Mouse (Mus musculus) forebrain, embryonic 11.5 days (tissue): Measurements from ENCODE around the gene Il13. TPM values are rescaled to one million over a fixed set of nuclear protein-coding genes. Genes with fewer than 3 reads are reported as not detected.

Experiments
- ATAC-seq: fragments of 200-750 bp; cut with Nextera tagmentation; replicated peaks from 2 replicates; pipeline ENCODE4 v1.8.0; 2017; ENCODE audit warnings: moderate TSS enrichment; ENCODE audit not compliant: low FRiP score
- DNase-seq: peaks from one replicate; pipeline ENCODE4 v3.0.0-alpha.2; 2017; ENCODE audit warnings: low spot score
- H3K27ac ChIP-seq: fragments of 300-500 bp; sonication (generic); 2 replicates; pipeline ENCODE4 v1.5.1; 2014; ENCODE audit warnings: low read depth, low read length
- H3K27me3 ChIP-seq: fragments of 300-500 bp; sonication (generic); 2 replicates; pipeline ENCODE4 v1.6.1; 2014; ENCODE audit warnings: mild to moderate bottlenecking, low read length, mixed read lengths; ENCODE audit not compliant: control insufficient read depth, insufficient read depth
- H3K36me3 ChIP-seq: fragments of 300-500 bp; sonication (generic); 2 replicates; pipeline ENCODE4 v1.6.1; 2014; ENCODE audit warnings: mild to moderate bottlenecking, low read length, moderate library complexity, mixed read lengths; ENCODE audit not compliant: control insufficient read depth, insufficient read depth
- H3K4me1 ChIP-seq: fragments of 300-500 bp; sonication (generic); replicated peaks from 2 replicates; pipeline ENCODE4 v1.6.1; 2014; ENCODE audit warnings: low read length, mixed read lengths; ENCODE audit not compliant: control insufficient read depth, insufficient read depth
- H3K4me2 ChIP-seq: fragments of 300-500 bp; sonication (generic); 2 replicates; pipeline ENCODE4 v1.6.1; 2014; ENCODE audit warnings: low read depth, mild to moderate bottlenecking, low read length, moderate library complexity, mixed read lengths; ENCODE audit not compliant: severe bottlenecking
- H3K4me3 ChIP-seq: fragments of 300-500 bp; sonication (generic); 2 replicates; pipeline ENCODE4 v1.5.1; 2014; ENCODE audit warnings: low read depth, low read length
- H3K9ac ChIP-seq: fragments of 300-500 bp; sonication (generic); 2 replicates; pipeline ENCODE4 v1.6.1; 2014; ENCODE audit warnings: low read length
- H3K9me3 ChIP-seq: fragments of 300-500 bp; sonication (generic); 2 replicates; pipeline ENCODE4 v1.6.1; 2016; ENCODE audit warnings: low read length, mixed read lengths; ENCODE audit not compliant: control insufficient read depth
- WGBS: fragments of 180-500 bp; shearing (Covaris S2); extraction: QIAGEN DNeasy Blood & Tissue Kit; methylation state at CpG from one replicate; pipeline ENCODE4 v1.1.7; 2014; 5-methylcytosine and 5-hydroxymethylcytosine counted together
- polyA plus RNA-seq: library from polyadenylated mRNA; unstranded; fragments of >200 nt; fragmentation: Nextera tagmentation; extraction: Ambion mirVana; gene quantifications from 2 replicates; pipeline ENCODE4 v1.2.1, GENCODE M21; 2014

The Il13 gene
- polyA plus RNA-seq, 1 experiment from 2014 or later: not detected

DNA sequence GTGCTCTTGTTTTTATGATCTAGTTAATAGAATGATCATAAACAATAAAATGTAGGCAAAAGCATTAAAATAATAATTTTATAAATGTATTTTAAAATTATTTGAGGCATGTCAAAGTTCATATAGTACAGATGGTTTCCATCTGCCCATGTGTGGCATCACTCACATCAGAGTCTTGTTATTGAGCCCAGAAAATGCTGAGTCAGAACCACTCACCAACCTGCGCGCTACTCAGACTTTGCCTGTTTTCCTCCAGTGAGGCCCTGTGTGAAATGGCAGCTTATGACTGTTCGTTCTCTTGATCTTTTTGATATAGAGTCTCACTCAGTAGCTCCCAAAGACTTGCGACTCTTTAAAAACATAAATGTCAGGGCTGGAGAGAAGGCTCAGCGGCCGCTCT lies 49.0 kb downstream of the Il13 start:
- Histone ChIP-seq H3K4me3 (no peak overlapping the region), H3K27ac (no peak overlapping the region), H3K4me2 (no peak overlapping the region), H3K27me3 (no peaks in the 10 kb centered on the region), H3K9ac (no peak overlapping the region), H3K9me3 (no peaks in the 10 kb centered on the region), H3K4me1 (no peaks in the 10 kb centered on the region), H3K36me3 (peaks cover 4% of the 10 kb centered on the region; the same call in 1 of the 2 replicates)
- DNase-seq: no peak
- 96% methylated on average over 6 of the region's 6 CpGs for WGBS
- no peak for ATAC-seq

- WGBS: 51% methylated on average over 3 of the region's 3 CpGs
- Histone ChIP-seq H3K4me2 (no peak overlapping the region), H3K9ac (no peak overlapping the region), H3K9me3 (no peaks in the 10 kb centered on the region), H3K36me3 (peaks cover 4% of the 10 kb centered on the region; the same call in 1 of the 2 replicates), H3K4me3 (no peak overlapping the region), H3K27ac (no peak overlapping the region), H3K4me1 (no peaks in the 10 kb centered on the region), H3K27me3 (no peaks in the 10 kb centered on the region)
- ATAC-seq: no peak
- no peak for DNase-seq
Observed at GRCm38 (mm10) chr11:53584849-53585248, 49.7 kb downstream of the Il13 start.

DNA sequence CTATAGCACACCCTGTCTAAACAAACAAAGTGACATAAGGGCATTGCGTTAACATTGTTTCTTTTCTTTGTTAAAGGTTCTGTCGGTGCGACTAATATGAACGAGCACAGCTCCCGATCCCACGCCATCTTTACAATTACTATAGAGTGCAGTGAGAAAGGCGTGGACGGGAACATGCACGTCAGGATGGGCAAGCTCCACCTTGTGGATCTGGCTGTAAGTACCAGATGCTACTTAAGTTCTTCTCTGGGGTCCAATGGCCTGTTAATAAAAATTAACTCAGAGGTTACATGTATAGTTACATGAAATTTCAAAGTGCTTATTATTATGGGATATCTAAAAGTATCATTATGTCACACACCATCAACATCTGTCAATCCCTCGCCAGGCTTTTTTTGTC lies 51.4 kb downstream of the Il13 start:
- H3K9me3 ChIP-seq: no peaks in the 10 kb centered on the region
- H3K9ac ChIP-seq: no peak overlapping the region
- no peak overlapping the region for H3K4me3 ChIP-seq
- ATAC-seq: no peak
- no peaks in the 10 kb centered on the region for H3K4me1 ChIP-seq
- H3K36me3 ChIP-seq: peaks cover 4% of the 10 kb centered on the region; the same call in 1 of the 2 replicates
- no peaks in the 10 kb centered on the region for H3K27me3 ChIP-seq
- H3K27ac ChIP-seq: no peak overlapping the region
- no peak for DNase-seq
- no peak overlapping the region for H3K4me2 ChIP-seq
- 85% methylated on average over 10 of the region's 10 CpGs for WGBS

Other genes with a start within 250 kb of the Il13 start
- gene Leap2, start 211.5 kb downstream of the Il13 start, polyA plus RNA-seq: not detected in 2 replicates
- 564 and 579 TPM in 2 replicates for gene Uqcrq, start 203.9 kb downstream of the Il13 start, polyA plus RNA-seq
- gene Gdf9, start 203.7 kb downstream of the Il13 start, polyA plus RNA-seq: 1.2 and 1.4 TPM in 2 replicates
- not detected in 2 replicates for gene Gm10447, start 177.6 kb downstream of the Il13 start, polyA plus RNA-seq
- gene Shroom1, start 177.5 kb downstream of the Il13 start, polyA plus RNA-seq: 1.1 and 1.8 TPM in 2 replicates
- not detected in 2 replicates for gene Gm9837, start 164.2 kb downstream of the Il13 start, polyA plus RNA-seq
- not detected in 2 replicates for gene Gm9945, start 154.5 kb downstream of the Il13 start, polyA plus RNA-seq
- gene Sowaha, start 154.4 kb downstream of the Il13 start, polyA plus RNA-seq: 0.76 and 0.77 TPM in 2 replicates
- 22.5 and 24.4 TPM in 2 replicates for gene Sept8, start 115.4 kb downstream of the Il13 start, polyA plus RNA-seq
- 78.6 and 85.6 TPM in 2 replicates for gene Kif3a, start 67.3 kb downstream of the Il13 start, polyA plus RNA-seq
- 1.9 and 2.4 TPM in 2 replicates for gene Il4, start 16.0 kb downstream of the Il13 start, polyA plus RNA-seq
- 24.3 and 27.6 TPM in 2 replicates for gene Rad50, start 72.6 kb upstream of the Il13 start, polyA plus RNA-seq
- not detected in 2 replicates for gene Il5, start 86.1 kb upstream of the Il13 start, polyA plus RNA-seq
- 4.0 and 4.3 TPM in 2 replicates for gene Irf1, start 135.3 kb upstream of the Il13 start, polyA plus RNA-seq
- not detected in 2 replicates for gene Gm17334, start 138.5 kb upstream of the Il13 start, polyA plus RNA-seq
- gene Gm12216, start 224.6 kb upstream of the Il13 start, polyA plus RNA-seq: not detected in 2 replicates